Mouse (Mus musculus) midbrain, embryonic 14.5 days (tissue): ENCODE results near the gene Scg5. TPM values are rescaled to one million over a fixed set of nuclear protein-coding genes. Genes with fewer than 3 reads are reported as not detected.

ENCODE experiments used
- ATAC-seq: fragments of 200-750 bp; cut with Nextera tagmentation; 2 replicates; pipeline ENCODE4 v1.8.0; 2017; ENCODE audit warnings: moderate number of reproducible peaks, moderate library complexity; ENCODE audit not compliant: low FRiP score, low TSS enrichment
- DNase-seq: peaks from one replicate; pipeline ENCODE4 v3.0.0-alpha.2; 2015
- H3K27ac ChIP-seq: fragments of 300-500 bp; sonication (generic); replicated peaks from 2 replicates; pipeline ENCODE4 v1.5.1; 2014; ENCODE audit warnings: mild to moderate bottlenecking, low read depth, low read length, moderate library complexity
- H3K27me3 ChIP-seq: fragments of 300-500 bp; sonication (generic); 2 replicates; pipeline ENCODE4 v1.6.1; 2014; ENCODE audit warnings: low read length, control low read depth, mixed read lengths; ENCODE audit not compliant: control insufficient read depth, insufficient read depth
- H3K36me3 ChIP-seq: fragments of 300-500 bp; sonication (generic); 2 replicates; pipeline ENCODE4 v1.6.1; 2014; ENCODE audit warnings: low read length, control low read depth; ENCODE audit not compliant: control insufficient read depth, insufficient read depth
- H3K4me1 ChIP-seq: fragments of 300-500 bp; sonication (generic); 2 replicates; pipeline ENCODE4 v1.6.1; 2014; ENCODE audit warnings: mild to moderate bottlenecking, antibody characterized with exemption, low read length, control low read depth; ENCODE audit not compliant: control insufficient read depth, insufficient read depth
- H3K4me2 ChIP-seq: fragments of 300-500 bp; sonication (generic); 2 replicates; pipeline ENCODE4 v1.6.1; 2014; ENCODE audit warnings: mild to moderate bottlenecking, low read length, moderate library complexity
- H3K4me3 ChIP-seq: fragments of 300-500 bp; sonication (generic); replicated peaks from 2 replicates; pipeline ENCODE4 v1.5.1; 2014; ENCODE audit warnings: low read depth, low read length
- H3K9ac ChIP-seq: fragments of 300-500 bp; sonication (generic); replicated peaks from 2 replicates; pipeline ENCODE4 v1.6.1; 2014; ENCODE audit warnings: mild to moderate bottlenecking, low read length, moderate library complexity
- H3K9me3 ChIP-seq: fragments of 300-500 bp; sonication (generic); 2 replicates; pipeline ENCODE4 v1.6.1; 2016; ENCODE audit warnings: low read length, control low read depth, mixed read lengths; ENCODE audit not compliant: control insufficient read depth
- WGBS: fragments of 180-500 bp; shearing (Covaris S2); extraction: QIAGEN DNeasy Blood & Tissue Kit; methylation state at CpG from one replicate; pipeline ENCODE4 v1.1.7; 2014; 5-methylcytosine and 5-hydroxymethylcytosine counted together
- polyA plus RNA-seq: library from polyadenylated mRNA; unstranded; fragments of >200 nt; fragmentation: Nextera tagmentation; extraction: Ambion mirVana; gene quantifications from 2 replicates; pipeline ENCODE4 v1.2.1, GENCODE M21; 2014

The Scg5 gene
- polyA plus RNA-seq, 1 experiment from 2014 or later: 251 TPM

DNA sequence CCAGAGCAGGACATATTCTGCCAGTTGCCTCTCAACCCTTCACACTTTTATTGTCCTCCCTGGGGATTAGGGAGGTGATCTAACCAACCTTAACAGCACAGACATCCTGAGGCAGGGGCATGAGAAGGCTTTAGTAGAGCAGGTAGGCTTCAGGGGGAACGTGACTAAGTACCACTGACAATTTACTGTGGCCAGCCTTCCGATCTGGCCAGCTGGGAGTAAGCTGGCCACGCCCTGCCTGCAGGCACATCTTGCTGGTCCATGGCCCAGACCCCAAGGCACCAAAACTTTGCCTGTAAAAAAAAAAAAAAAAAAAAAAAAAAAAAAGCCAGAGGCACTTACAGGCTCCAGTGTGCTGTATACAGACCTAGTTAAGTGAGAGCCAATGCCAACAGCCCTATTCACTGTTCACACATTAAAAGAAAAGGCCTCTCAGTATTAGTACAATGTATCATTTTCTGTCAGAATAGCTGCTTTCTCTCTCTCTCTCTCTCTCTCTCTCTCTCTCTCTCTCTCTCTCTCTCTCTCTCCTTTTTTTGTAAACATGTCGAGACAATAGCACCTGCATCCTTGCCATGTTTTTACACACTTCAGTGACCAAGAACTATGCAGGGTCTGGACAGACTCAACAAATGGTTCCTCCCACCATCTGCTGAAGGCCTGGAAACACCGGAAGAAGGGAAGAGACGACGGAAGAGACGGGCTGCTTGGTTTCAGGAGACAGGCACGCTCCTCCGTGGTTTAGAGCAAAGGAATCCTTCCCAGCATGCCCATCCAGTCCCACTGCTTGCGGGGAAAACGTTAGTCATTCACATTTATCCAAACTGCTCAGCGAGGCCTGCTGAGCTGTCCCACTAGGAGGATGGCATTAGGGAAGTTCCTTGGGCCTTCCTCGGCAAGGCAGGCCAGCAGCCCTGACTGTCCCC lies 11.0 kb downstream of the Scg5 start:
- H3K36me3 ChIP-seq: peaks cover 46% of the 10 kb centered on the region
- 67% methylated on average over 14 of the region's 14 CpGs for WGBS
- no peak overlapping the region for H3K9ac ChIP-seq
- no peaks in the 10 kb centered on the region for H3K27me3 ChIP-seq
- DNase-seq (no peak), ATAC-seq (no peak)
- H3K4me3 ChIP-seq: no peak overlapping the region
- no peak overlapping the region for H3K4me2 ChIP-seq
- no peaks in the 10 kb centered on the region for H3K9me3 ChIP-seq
- H3K27ac ChIP-seq: no peak overlapping the region
- no peaks in the 10 kb centered on the region for H3K4me1 ChIP-seq

DNA sequence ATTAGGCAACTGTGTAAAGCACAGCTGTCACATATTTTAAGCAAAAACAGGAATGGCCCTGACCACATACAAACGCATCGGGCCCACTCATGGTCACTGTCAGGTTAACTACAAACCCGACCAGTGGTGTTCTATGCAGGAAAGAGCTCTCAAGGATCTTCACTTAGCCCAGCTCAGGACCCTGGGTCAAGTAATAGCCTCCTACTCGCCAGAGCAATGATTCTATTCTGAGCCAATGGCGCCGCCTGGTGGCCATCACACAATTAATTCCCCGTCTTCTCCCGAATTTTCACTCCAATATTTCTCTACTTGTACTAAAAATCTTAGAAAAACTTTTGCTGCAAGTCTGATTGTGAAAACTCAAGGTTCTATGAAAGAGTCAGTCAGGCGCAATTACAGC lies 21.3 kb downstream of the Scg5 start:
- Histone ChIP-seq H3K4me2 (no peak overlapping the region), H3K9ac (no peak overlapping the region), H3K4me1 (no peaks in the 10 kb centered on the region), H3K27ac (no peak overlapping the region), H3K27me3 (no peaks in the 10 kb centered on the region), H3K4me3 (no peak overlapping the region), H3K9me3 (no peaks in the 10 kb centered on the region), H3K36me3 (peaks cover 2% of the 10 kb centered on the region; the same call in 1 of the 2 replicates)
- DNase-seq (peak; percentile 70), ATAC-seq (no peak)
- WGBS: 30% methylated on average over 9 of the region's 9 CpGs

DNA sequence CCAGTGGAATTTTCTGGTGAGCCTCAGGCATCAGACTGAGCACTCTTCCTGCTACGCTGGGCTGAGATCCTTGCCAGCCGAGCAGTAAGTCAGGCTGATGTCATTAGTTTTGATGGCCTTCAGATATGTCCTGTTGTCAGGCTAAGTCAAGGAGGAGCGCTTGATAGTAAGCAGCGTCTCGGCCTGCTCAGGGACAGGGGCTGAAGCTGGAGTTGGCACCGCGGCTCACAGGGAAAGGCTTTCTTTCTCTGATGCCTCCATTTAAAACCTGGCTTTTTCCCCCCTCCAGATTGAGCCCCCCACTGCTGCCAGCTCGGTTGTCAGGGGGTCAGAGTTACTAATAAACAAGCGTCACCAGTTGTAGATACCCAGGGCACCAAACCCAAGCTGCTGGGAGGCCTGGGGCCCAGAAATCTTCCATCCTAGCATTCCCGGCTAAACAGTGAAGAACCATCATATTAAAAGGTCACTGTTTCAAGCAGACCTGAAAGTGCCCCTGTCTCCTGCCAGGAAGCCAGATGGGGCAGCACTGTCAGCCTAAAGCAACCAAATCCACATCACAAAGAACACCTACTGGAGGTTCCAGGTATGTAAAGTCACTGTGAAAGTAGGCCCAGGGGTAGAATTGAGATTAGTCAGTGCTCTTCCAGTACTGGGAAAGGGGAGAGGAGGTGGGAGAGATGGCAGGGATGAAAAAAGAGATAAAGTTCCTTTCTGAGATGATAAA lies 21.9 kb downstream of the Scg5 start:
- Histone ChIP-seq H3K4me2 (no peak overlapping the region), H3K27ac (no peak overlapping the region), H3K4me1 (no peaks in the 10 kb centered on the region), H3K9ac (no peak overlapping the region), H3K9me3 (no peaks in the 10 kb centered on the region), H3K4me3 (no peak overlapping the region), H3K36me3 (peaks cover 2% of the 10 kb centered on the region; the same call in 1 of the 2 replicates), H3K27me3 (no peaks in the 10 kb centered on the region)
- WGBS: 62% methylated on average over 10 of the region's 10 CpGs
- ATAC-seq (no peak), DNase-seq (no peak)

DNA sequence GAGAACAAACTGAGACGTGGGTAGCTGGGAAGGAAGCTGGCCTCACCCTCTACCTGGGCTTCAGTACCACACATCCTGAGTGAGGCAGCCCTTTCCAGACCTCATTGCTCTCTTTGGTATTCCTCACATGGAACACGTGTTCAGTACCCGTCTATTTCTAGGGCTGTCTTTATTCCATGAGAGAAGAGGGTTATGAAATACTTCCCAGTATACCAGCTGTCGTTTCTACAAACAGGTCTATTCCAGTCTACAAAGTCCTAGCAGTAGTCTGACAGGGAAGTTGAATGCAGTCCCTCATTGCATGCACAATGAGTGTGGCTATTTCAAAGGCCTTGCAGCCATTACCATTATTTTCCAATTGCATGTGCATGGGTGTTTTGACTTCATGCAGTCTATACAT lies 23.2 kb downstream of the Scg5 start:
- DNase-seq (no peak), ATAC-seq (no peak)
- no peaks in the 10 kb centered on the region for H3K27me3 ChIP-seq
- H3K36me3 ChIP-seq: peaks cover 2% of the 10 kb centered on the region; the same call in 1 of the 2 replicates
- no peak overlapping the region for H3K4me3 ChIP-seq
- H3K9me3 ChIP-seq: no peaks in the 10 kb centered on the region
- no peak overlapping the region for H3K27ac ChIP-seq
- H3K4me2 ChIP-seq: no peak overlapping the region
- whole genome bisulfite sequencing: 92% methylated on average over 4 of the region's 4 CpGs
- H3K4me1 ChIP-seq: no peaks in the 10 kb centered on the region
- no peak overlapping the region for H3K9ac ChIP-seq

DNA sequence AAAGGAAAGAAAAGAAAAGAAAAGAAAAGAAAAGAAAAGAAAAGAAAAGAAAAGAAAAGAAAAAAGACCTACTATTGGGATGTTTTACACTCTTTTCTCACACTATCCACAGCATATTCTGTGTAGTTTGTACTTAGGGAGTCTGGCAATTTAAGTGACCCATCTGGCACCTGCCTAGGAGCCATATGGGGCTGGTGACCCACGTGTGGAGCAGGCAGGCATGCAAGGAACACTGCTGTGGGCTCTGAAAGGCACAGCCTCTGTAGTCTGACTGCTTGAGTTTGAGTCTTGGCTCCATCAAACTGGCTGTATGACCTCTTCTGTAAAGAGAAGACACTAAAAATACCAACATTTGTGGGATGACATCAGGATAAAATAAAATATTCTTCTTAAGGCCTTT lies 25.2 kb downstream of the Scg5 start:
- no peaks in the 10 kb centered on the region for H3K9me3 ChIP-seq
- peaks cover 2% of the 10 kb centered on the region; the same call in 1 of the 2 replicates for H3K36me3 ChIP-seq
- DNase-seq: no peak
- H3K9ac ChIP-seq: no peak overlapping the region
- ATAC-seq: no peak
- H3K4me3 ChIP-seq: no peak overlapping the region
- no peak overlapping the region for H3K27ac ChIP-seq
- WGBS: 38% methylated on average over 1 of the region's 1 CpGs
- H3K4me2 ChIP-seq: no peak overlapping the region
- H3K4me1 ChIP-seq: no peaks in the 10 kb centered on the region
- H3K27me3 ChIP-seq: no peaks in the 10 kb centered on the region

DNA sequence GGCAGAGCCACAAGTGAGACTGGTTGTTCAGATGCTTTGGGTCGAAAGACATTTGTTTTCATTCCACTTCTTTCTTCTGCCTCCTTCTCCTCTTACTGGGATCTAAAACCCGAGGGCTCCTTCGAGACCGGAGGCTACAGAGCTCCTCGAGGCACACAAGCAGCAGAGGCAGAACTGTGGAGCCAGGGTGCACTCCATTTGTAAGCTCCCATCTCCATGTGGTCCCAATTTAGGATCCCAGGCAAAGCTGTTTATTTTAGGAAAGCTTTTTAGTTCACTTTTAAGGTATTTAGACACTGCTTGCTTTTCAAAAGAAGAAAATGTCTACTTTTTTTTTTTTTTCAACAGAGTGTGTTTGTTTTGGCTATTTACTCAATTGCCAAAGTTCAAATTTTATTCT lies 28.1 kb downstream of the Scg5 start:
- WGBS: 88% methylated on average over 5 of the region's 5 CpGs
- Histone ChIP-seq H3K9me3 (no peaks in the 10 kb centered on the region), H3K9ac (no peak overlapping the region), H3K4me1 (no peaks in the 10 kb centered on the region), H3K27ac (no peak overlapping the region), H3K4me2 (no peak overlapping the region), H3K4me3 (no peak overlapping the region), H3K27me3 (no peaks in the 10 kb centered on the region), H3K36me3 (0 out of 2 replicates have a peak, but pooled peaks cover 2% of the 10 kb centered on the region)
- ATAC-seq (no peak), DNase-seq (no peak)

DNA sequence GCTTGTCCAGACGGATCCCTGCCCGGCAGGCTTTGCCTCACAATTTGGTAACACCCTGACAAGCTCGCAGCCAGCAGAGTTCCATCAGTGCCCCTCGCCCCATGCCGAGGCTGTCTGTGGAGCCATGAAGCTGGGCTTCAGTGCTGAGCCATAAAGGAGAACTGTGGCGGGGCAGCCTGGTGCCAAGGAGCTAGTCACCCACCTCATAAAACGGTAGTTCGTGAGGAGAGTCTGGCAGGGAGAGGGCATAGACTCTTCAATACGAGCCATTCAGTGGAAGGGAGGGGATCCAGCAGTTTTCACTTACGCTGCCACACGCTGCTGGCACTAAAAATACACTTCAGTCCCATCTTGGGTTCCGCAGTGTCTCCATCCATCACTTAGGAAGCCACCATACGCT lies 30.3 kb downstream of the Scg5 start:
- Histone ChIP-seq H3K36me3 (no peaks in the 10 kb centered on the region), H3K27ac (no peak overlapping the region), H3K4me1 (no peaks in the 10 kb centered on the region), H3K4me3 (no peak overlapping the region), H3K9ac (no peak overlapping the region), H3K4me2 (no peak overlapping the region), H3K27me3 (no peaks in the 10 kb centered on the region), H3K9me3 (no peaks in the 10 kb centered on the region)
- DNase-seq (no peak), ATAC-seq (no peak)
- 93% methylated on average over 13 of the region's 13 CpGs for WGBS

DNA sequence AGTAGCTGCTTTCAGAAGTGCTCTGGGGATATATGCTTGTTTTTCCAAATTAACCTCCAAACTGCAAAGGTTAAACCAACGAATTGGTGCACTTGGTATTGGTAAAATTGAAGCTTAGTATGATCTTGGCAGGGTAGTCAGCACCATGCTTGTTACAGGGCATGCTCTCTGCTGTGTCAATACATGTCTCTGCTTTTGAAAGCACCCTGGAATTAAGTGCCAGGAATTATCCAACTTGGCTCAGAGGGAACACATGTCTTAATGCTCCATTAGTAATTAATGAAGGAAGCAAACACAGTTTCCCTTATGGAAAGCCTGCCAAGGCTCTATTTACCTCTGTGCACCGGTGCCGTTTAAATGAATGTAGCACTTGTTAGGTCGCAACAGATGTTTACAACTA lies 33.7 kb downstream of the Scg5 start:
- Histone ChIP-seq H3K27ac (no peak overlapping the region), H3K27me3 (no peaks in the 10 kb centered on the region), H3K4me2 (no peak overlapping the region), H3K9me3 (no peaks in the 10 kb centered on the region), H3K36me3 (peaks cover 12% of the 10 kb centered on the region), H3K9ac (no peak overlapping the region), H3K4me3 (no peak overlapping the region), H3K4me1 (no peaks in the 10 kb centered on the region)
- ATAC-seq (no peak), DNase-seq (no peak)
- 80% methylated on average over 4 of the region's 4 CpGs for WGBS
